Mouse (Mus musculus): ENCODE results near the gene Magi2.

DNA sequence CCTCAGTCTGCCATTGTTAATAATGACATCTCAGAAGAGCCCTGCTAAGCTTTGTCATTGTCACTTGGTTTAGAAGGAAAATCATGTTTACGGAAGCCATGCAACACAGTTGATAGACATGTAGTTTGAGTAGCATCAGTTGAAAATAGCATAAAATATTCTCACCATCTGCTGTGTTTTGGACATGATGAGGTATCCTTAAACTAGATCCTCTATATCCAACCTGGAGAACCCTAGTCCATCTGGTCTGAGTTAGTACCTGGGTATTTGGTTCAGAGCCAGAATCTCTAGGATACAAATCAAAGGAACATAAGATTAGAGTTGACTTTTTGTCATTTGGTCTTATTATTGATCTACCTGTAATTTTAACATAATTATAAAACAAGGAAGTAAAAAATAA lies 385.0 kb downstream of the Magi2 start:
- TF ChIP-seq CTCF (IDR thresholded peaks at IDR 0.05; ENCODE audit: extremely low read depth, insufficient read depth, insufficient read length, insufficient replicate concordance) (no peak), POLR2A (IDR thresholded peaks at IDR 0.05; ENCODE audit: low read depth, low read length) (no peak)
